Mouse (Mus musculus): Measurements from ENCODE around the gene Ggcx.
"Not testable (repeated sequence)": the region's sequence is repeated elsewhere in the genome, so short reads cannot be mapped to it uniquely, and the experiment has no call there.

Gene Ggcx

GRCm38 (mm10) chr6:72429061-72429842 lies 15.1 kb downstream of the Ggcx start:
- peak; percentile 4 for DNase-seq (ENCODE audit: low spot score)

DNA sequence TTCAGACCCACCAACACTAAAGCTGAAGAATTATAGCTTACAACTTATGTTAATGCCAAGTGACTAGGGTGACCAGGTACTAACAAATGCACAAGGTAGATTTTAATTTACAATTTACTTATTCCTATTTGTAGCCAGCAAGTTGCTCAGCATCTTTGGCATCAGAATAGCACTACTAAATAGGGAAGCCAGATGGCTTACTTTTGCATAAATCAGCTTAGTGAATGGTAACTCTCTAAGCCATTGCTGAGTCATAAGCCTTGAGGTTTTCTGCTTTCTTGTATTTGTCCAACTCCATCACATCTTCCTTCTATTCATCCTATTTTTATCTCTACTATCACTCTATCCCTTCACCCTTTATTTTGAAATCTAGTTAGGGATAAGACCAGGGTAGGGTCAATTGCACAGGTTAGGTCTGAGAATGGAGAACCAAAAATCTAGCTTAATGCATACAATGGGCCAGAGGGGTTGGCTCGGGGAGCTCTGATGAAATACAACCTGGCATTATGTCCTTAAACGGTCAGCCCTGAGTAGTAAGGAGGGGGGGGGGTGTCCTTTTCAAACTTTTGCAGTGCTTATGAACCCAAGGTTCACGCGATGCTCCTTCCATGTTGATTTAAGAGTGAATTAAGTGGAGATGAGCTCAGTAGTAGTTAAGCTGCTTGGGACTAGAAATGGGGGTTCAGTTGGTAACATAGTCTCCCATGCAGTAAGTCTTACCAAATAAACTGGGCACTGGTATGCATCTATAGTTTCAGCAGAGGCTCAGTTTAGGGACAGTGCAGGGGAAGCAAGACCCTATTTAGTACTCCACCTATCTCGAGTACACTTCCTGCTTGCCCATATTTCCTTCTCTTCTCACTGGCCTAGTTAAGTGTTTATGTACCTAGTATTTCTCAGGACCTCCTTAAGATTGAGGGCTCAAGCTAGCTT lies 17.1 kb downstream of the Ggcx start:
- peak; percentile 17 for DNase-seq (ENCODE audit: low spot score)

GRCm38 (mm10) chr6:72432153-72432552 lies 18.0 kb downstream of the Ggcx start:
- DNase-seq (ENCODE audit: low spot score), result peak; percentile 8

GRCm38 (mm10) chr6:72438226-72438625 lies 24.1 kb downstream of the Ggcx start:
- DNase-seq (ENCODE audit: low spot score), result peak; percentile 27

GRCm38 (mm10) chr6:72438862-72439354 lies 24.8 kb downstream of the Ggcx start:
- DNase-seq (ENCODE audit: low spot score), result peak; percentile 83

DNA sequence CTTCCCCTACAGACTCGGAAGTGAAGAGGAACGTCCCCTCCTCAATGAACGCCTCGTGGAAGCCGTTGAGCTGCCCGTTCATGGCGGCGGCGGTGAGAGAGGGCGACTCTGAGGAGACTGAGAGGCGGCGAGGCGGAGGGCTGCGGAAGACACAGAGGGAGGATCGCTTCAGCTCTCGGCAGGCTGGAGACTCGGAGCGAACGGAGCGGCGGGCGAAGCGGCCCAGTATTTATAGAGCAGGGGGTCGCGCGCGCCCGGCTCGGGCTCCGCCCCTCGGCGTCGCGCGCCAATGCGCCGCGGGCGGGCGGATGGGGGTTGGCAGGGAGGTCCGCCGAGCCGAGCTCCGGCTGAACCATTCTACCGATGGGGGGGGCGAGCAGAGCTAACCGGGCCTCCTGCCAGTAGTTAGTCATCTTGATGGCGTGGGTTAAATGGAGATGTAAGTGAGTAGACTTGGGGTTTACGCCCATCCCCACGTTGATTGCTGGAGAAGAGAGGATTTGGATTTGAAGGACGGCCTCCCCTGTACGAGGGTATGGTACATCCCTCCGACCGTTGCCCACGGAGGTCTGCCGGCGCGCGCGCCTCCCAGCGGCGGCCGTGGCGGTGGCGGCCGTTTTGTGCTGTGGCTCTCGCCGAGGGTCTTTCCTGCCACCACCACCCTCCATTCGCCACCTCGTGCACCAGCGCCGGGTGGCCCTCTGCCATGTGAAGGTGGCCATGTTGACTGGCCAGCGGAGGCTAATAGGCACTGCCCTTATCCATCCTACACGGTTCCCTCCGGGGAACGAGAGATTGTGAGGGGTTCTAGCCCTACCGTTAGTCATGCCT lies 25.5 kb downstream of the Ggcx start, which contains the start of gene Mat2a:
Gene Mat2a, minus strand, starts transcription at position 204 of the 831 bp plus-strand sequence.
- peak; percentile 88 for DNase-seq (ENCODE audit: low spot score)

DNA sequence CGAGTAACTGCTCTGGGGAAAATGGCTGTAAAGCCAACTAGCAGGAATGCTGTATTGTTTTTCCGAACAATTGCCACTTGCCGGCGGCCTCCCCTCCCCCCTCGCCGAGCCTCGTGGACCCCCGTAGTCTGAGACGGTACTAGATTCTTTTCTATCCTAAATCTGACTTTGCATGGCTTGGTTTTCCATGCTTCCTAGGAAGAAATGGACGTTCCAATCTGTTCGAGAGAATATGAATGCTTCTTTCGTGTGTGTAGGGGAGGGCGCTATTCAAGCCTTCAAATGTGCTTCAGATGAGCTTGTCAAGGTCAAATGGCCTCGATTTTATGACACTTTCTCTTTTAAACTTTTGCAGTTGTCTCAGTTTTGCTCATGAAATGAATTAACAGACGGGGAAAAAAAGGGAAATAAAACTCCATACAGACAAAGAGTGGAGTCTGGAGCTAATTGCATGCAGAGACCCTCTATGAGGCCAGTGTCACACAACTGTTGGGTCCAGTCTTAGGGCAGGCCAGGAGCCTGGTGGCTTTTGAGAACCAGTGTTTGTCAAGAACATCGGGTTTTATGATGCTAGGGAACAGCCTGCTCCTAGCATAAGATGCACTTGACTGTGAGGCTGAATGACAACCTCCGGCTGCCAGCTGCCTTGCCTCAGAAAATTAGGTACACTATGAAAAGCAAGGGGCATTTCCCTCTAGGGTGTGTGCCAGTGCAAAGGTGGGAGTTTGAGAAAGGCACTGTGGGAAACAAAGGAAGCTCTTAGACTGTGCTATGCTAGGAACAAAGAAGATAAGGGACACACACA lies 26.3 kb downstream of the Ggcx start:
- peak; percentile 17 for DNase-seq (ENCODE audit: low spot score)

GRCm38 (mm10) chr6:72442921-72443604 lies 29.0 kb downstream of the Ggcx start:
- no peak for DNase-seq (ENCODE audit: low spot score)

- DNase-seq (ENCODE audit: low spot score), result no peak
Measured at GRCm38 (mm10) chr6:72445011-72445410, 30.9 kb downstream of the Ggcx start.

GRCm38 (mm10) chr6:72447487-72447886 lies 33.4 kb downstream of the Ggcx start:
- no peak for DNase-seq (ENCODE audit: low spot score)

DNA sequence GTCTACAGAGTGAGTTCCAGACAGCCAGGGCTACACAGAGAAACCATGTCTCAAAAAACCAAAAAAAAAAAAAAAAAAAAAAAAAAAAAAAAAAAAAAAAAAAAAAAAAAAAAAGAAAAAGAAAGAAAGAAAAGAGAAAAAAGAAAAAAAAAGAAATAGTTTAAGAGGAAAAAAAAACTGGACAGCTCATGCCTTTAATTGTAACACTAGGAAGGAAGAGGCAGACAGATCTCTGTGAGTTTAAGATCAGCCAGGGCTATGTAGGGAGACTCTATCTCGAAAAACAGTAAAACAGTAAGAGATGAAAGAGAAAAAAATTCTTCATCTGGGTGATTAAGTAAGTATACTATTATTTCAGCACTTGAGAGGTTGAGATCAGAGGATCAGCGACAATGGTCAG lies 37.7 kb downstream of the Ggcx start:
- DNase-seq (ENCODE audit: low spot score), result not testable (repeated sequence)

DNA sequence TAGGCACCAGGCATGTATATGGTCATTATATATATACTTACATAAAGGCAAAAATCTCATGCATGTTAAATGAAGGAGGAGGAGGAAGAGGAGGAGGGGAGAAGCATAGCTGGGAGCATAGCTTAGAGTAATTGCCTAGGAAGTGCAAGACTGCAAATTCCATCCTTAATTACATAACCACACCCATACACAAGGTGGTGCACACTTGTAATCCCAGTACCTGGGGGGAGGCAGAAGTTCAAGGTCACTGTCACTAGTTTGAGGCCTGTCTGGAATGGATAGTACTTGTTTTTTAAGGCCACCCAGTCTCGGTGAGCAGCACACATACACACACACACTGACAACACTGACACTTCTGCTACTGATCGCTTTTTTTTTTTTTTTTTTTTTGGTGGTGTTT lies 38.2 kb downstream of the Ggcx start:
- no peak for DNase-seq (ENCODE audit: low spot score)

DNA sequence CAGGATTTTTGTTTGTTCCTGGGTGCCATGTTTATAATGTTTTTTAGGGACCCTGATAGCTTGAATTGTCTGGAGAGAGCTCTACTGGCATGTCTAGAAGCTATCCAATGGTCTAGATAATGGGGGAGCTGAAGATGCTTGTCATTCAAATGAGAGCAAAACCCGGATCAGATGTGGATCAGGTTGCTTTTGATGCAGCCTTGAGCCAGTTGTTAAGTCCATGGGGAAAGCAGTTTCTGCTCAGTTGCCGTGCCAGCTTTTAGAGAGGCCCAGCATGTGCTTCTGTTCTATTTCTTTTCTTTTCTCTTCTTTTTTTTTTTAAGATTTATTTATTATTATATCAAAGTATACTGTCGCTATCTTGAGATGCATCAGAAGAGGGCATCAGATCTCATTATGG lies 39.5 kb downstream of the Ggcx start:
- no peak for DNase-seq (ENCODE audit: low spot score)

GRCm38 (mm10) chr6:72454072-72454746 lies 40.1 kb downstream of the Ggcx start:
- DNase-seq (ENCODE audit: low spot score), result no peak

DNA sequence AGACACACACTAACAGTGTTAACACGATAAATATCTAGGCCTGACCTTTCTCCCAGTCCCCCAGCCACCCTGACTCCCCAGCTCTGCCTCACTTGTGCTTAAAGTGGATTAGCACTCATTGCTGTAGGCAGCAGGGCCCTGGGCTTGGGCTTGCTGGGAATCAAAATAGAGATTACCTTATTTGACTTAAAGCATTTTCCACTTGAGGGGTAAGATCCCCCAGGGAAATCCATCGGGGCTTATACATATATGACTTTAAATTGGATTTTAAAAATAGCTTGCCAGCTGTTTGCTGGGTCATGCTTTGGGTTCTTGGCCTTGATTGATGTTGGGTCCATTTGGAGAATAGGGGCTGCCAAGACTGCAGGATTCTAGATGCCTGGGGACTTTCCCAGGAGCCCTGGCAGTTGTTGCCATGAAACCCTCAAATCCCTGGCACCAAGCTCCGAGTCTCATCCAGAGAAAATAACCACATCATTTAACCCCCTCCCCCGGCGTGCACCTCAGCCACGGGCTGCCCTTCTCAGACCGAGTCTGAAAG lies 40.8 kb downstream of the Ggcx start:
- no peak for DNase-seq (ENCODE audit: low spot score)

- no peak for DNase-seq (ENCODE audit: low spot score)
Measured at GRCm38 (mm10) chr6:72456567-72456966, 42.5 kb downstream of the Ggcx start.

DNA sequence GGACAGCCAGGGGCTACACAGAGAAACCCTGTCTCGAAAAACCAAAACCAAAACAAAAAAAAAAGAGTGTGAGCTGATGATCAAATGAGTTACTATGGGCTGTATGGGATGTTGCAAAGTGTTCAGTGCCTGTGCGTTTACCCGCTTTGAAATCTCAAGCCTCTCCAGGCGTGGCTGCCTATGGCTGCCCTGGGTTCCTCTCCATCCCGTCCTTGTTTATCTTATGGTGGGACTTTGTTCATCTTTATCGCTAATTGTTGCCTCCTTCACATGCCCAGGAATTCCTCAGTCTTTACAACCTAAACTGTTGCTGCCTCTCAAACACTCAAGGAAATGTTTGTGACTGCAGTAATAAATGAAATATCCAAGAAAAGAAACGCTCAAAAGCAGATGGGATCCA lies 44.3 kb downstream of the Ggcx start:
- no peak for DNase-seq (ENCODE audit: low spot score)

GRCm38 (mm10) chr6:72458921-72459320 lies 44.8 kb downstream of the Ggcx start:
- DNase-seq (ENCODE audit: low spot score), result no peak

GRCm38 (mm10) chr6:72460036-72460801 lies 46.1 kb downstream of the Ggcx start:
- DNase-seq (ENCODE audit: low spot score), result no peak
